Mouse (Mus musculus): ENCODE measurements around the gene Prkaca. TPM values are rescaled to one million over a fixed set of nuclear protein-coding genes. Genes with fewer than 3 reads are reported as not detected.

The Prkaca gene
- total RNA-seq (2021): 100 to 1,000 TPM; 137 to 165 TPM
- long read RNA-seq, experiment 1, transcript Prkaca-201 (10 exons, 2,276 nt): major isoform, 375 of 398 reads
- long read RNA-seq, experiment 1, partial matches to known transcripts: 13 of 398 reads
- long read RNA-seq, experiment 1, other reads (novel, unspliced or antisense): 10 of 398 reads
- long read RNA-seq, experiment 2, transcript Prkaca-201 (10 exons, 2,276 nt): major isoform, 410 of 432 reads
- long read RNA-seq, experiment 2, partial matches to known transcripts: 15 of 432 reads
- long read RNA-seq, experiment 2, other reads (novel, unspliced or antisense): 7 of 432 reads

- peak; percentile 100 for DNase-seq
- no peak for TF ChIP-seq CTCF (IDR thresholded peaks at IDR 0.05)
- peak within 1 kb of the TSS; percentile 93 for H3K27ac ChIP-seq
- intact Hi-C loops (cut with DNase I): no loop called here
- peak within 1 kb of the TSS; percentile 95 for H3K4me3 ChIP-seq
Observed at GRCm38 (mm10) chr8:83972150-83973120, at the start of gene Prkaca. Gene Prkaca, plus strand, starts transcription at chr8:83972993.

- no peak overlapping the region for H3K4me3 ChIP-seq
- TF ChIP-seq CTCF (IDR thresholded peaks at IDR 0.05): no peak
- H3K27ac ChIP-seq: no peak overlapping the region
- no peak for DNase-seq
- intact Hi-C loops (cut with DNase I): no loop called here
Observed at GRCm38 (mm10) chr8:83924585-83924984, 48.2 kb upstream of the Prkaca start.

- no peak for TF ChIP-seq CTCF (IDR thresholded peaks at IDR 0.05)
- intact Hi-C loops (cut with DNase I): no loop called here
- Histone ChIP-seq H3K4me3 (no peak overlapping the region), H3K27ac (no peak overlapping the region)
- DNase-seq: peak; percentile 21
Observed at GRCm38 (mm10) chr8:83926266-83926665, 46.5 kb upstream of the Prkaca start.

GRCm38 (mm10) chr8:83934222-83934621 is 38.6 kb upstream of the Prkaca start:
- TF ChIP-seq CTCF (IDR thresholded peaks at IDR 0.05): no peak

GRCm38 (mm10) chr8:83934994-83935393 is 37.8 kb upstream of the Prkaca start:
- no peak for TF ChIP-seq CTCF (IDR thresholded peaks at IDR 0.05)
- intact Hi-C loops (cut with DNase I): no loop called here
- no peak overlapping the region for H3K27ac ChIP-seq

More at GRCm38 (mm10) chr8:83934222-83934621, 38.6 kb upstream of the Prkaca start:
- Histone ChIP-seq H3K27ac (no peak overlapping the region), H3K4me3 (no peak overlapping the region)
- intact Hi-C loops (cut with DNase I): no loop called here
- no peak for DNase-seq

GRCm38 (mm10) chr8:83935435-83935834 is 37.4 kb upstream of the Prkaca start:
- Histone ChIP-seq H3K27ac (no peak overlapping the region), H3K4me3 (no peak overlapping the region)
- TF ChIP-seq CTCF (IDR thresholded peaks at IDR 0.05): no peak
- intact Hi-C loops (cut with DNase I): no loop called here
- DNase-seq: no peak

More at GRCm38 (mm10) chr8:83934994-83935393, 37.8 kb upstream of the Prkaca start:
- no peak overlapping the region for H3K4me3 ChIP-seq
- no peak for DNase-seq

- no peak for DNase-seq
- intact Hi-C loops (cut with DNase I): no loop called here
Observed at GRCm38 (mm10) chr8:83937645-83938044, 35.1 kb upstream of the Prkaca start.

GRCm38 (mm10) chr8:83938330-83938729 is 34.5 kb upstream of the Prkaca start:
- intact Hi-C loops (cut with DNase I): no loop called here
- DNase-seq: no peak
- Histone ChIP-seq H3K4me3 (no peak overlapping the region), H3K27ac (no peak overlapping the region)
- no peak for TF ChIP-seq CTCF (IDR thresholded peaks at IDR 0.05)

More at GRCm38 (mm10) chr8:83937645-83938044, 35.1 kb upstream of the Prkaca start:
- H3K27ac ChIP-seq: no peak overlapping the region
- no peak overlapping the region for H3K4me3 ChIP-seq
- no peak for TF ChIP-seq CTCF (IDR thresholded peaks at IDR 0.05)

- intact Hi-C loops (cut with DNase I): no loop called here
- DNase-seq: no peak
- TF ChIP-seq CTCF (IDR thresholded peaks at IDR 0.05): no peak
- Histone ChIP-seq H3K4me3 (no peak overlapping the region), H3K27ac (no peak overlapping the region)
Observed at GRCm38 (mm10) chr8:83941066-83941677, 31.6 kb upstream of the Prkaca start.

- no peak for TF ChIP-seq CTCF (IDR thresholded peaks at IDR 0.05)
- DNase-seq: no peak
- intact Hi-C loops (cut with DNase I): no loop called here
- H3K27ac ChIP-seq: no peak overlapping the region
- no peak overlapping the region for H3K4me3 ChIP-seq
Observed at GRCm38 (mm10) chr8:83942446-83942845, 30.3 kb upstream of the Prkaca start.

GRCm38 (mm10) chr8:83945540-83945939 is 27.3 kb upstream of the Prkaca start:
- H3K27ac ChIP-seq: no peak overlapping the region
- DNase-seq: no peak
- intact Hi-C loops (cut with DNase I): no loop called here
- no peak overlapping the region for H3K4me3 ChIP-seq
- TF ChIP-seq CTCF (IDR thresholded peaks at IDR 0.05): no peak

GRCm38 (mm10) chr8:83954749-83955105 is 18.1 kb upstream of the Prkaca start:
- peak overlapping the region; percentile 83 for H3K4me3 ChIP-seq
- peak overlapping the region; percentile 89 for H3K27ac ChIP-seq
- DNase-seq: no peak
- intact Hi-C loops (cut with DNase I): loop anchor here (5.0 kb wide), 1 partner anchor 172 kb away; no protein-coding TSS in a partner anchor
- TF ChIP-seq CTCF (IDR thresholded peaks at IDR 0.05): no peak

Measured in gastrocnemius, adult 2 months (tissue).